Mouse (Mus musculus): Measurements from ENCODE around the gene Fam19a3. TPM values are rescaled to one million over a fixed set of nuclear protein-coding genes. Genes with fewer than 3 reads are reported as not detected.

Fam19a3 gene
- polyA plus RNA-seq, 1 experiment from 2014 or later, result 1.0 TPM

- Histone ChIP-seq H3K9me3 (ENCODE audit: control insufficient read depth, low read length) (no peaks in the 10 kb centered on the region), H3K4me1 (ENCODE audit: control insufficient read depth in 2 of 2, insufficient read depth in 2 of 2, low read length in 2 of 2) (no peaks in the 10 kb centered on the region), H3K4me3 (ENCODE audit: control insufficient read depth in 1 of 2, insufficient read depth in 1 of 2, low read depth in 1 of 2, low read length in 2 of 2) (no peak overlapping the region), H3K36me3 (ENCODE audit: control insufficient read depth, insufficient read depth, low read length) (no peaks in the 10 kb centered on the region), H3K27ac (replicated peaks in 1 of 2; ENCODE audit: control insufficient read depth in 1 of 2, insufficient read depth in 1 of 2, low read depth in 2 of 2, low read length in 2 of 2) (no peak overlapping the region), H3K27me3 (ENCODE audit: control insufficient read depth, insufficient read depth, low read length) (no peaks in the 10 kb centered on the region), H3K4me2 (ENCODE audit: low read length) (no peak overlapping the region), H3K9ac (ENCODE audit: low read length) (no peak overlapping the region)
- ATAC-seq (ENCODE audit: insufficient number of reproducible peaks, insufficient read depth, low FRiP score, low read depth), result no peak
- WGBS, result 51% methylated on average over 7 of the region's 7 CpGs
Measured at GRCm38 (mm10) chr3:104734654-104735053, 47.0 kb downstream of the Fam19a3 start.

- no peak overlapping the region for H3K27ac ChIP-seq (replicated peaks in 1 of 2; ENCODE audit: control insufficient read depth in 1 of 2, insufficient read depth in 1 of 2, low read depth in 2 of 2, low read length in 2 of 2)
- H3K9ac ChIP-seq (ENCODE audit: low read length), result no peak overlapping the region
- no peaks in the 10 kb centered on the region for H3K27me3 ChIP-seq (ENCODE audit: control insufficient read depth, insufficient read depth, low read length)
- WGBS, result 70% methylated on average over 3 of the region's 3 CpGs
- no peak overlapping the region for H3K4me2 ChIP-seq (ENCODE audit: low read length)
- H3K9me3 ChIP-seq (ENCODE audit: control insufficient read depth, low read length), result no peaks in the 10 kb centered on the region
- no peak overlapping the region for H3K4me3 ChIP-seq (ENCODE audit: control insufficient read depth in 1 of 2, insufficient read depth in 1 of 2, low read depth in 1 of 2, low read length in 2 of 2)
- no peak for ATAC-seq (ENCODE audit: insufficient number of reproducible peaks, insufficient read depth, low FRiP score, low read depth)
- H3K4me1 ChIP-seq (ENCODE audit: control insufficient read depth in 2 of 2, insufficient read depth in 2 of 2, low read length in 2 of 2), result no peaks in the 10 kb centered on the region
- no peaks in the 10 kb centered on the region for H3K36me3 ChIP-seq (ENCODE audit: control insufficient read depth, insufficient read depth, low read length)
Measured at GRCm38 (mm10) chr3:104732907-104733306, 48.7 kb downstream of the Fam19a3 start.

- Histone ChIP-seq H3K27ac (replicated peaks in 1 of 2; ENCODE audit: control insufficient read depth in 1 of 2, insufficient read depth in 1 of 2, low read depth in 2 of 2, low read length in 2 of 2) (peak overlapping the region in 1 of 2 experiments; percentile 67; a peak in 2 of 4 replicates), H3K27me3 (ENCODE audit: control insufficient read depth, insufficient read depth, low read length) (no peaks in the 10 kb centered on the region), H3K9me3 (ENCODE audit: control insufficient read depth, low read length) (0 out of 2 replicates have a peak, but pooled peaks cover 4% of the 10 kb centered on the region), H3K9ac (ENCODE audit: low read length) (no peak overlapping the region), H3K4me2 (ENCODE audit: low read length) (no peak overlapping the region), H3K4me1 (ENCODE audit: control insufficient read depth in 2 of 2, insufficient read depth in 2 of 2, low read length in 2 of 2) (no peaks in the 10 kb centered on the region), H3K4me3 (ENCODE audit: control insufficient read depth in 1 of 2, insufficient read depth in 1 of 2, low read depth in 1 of 2, low read length in 2 of 2) (no peak overlapping the region), H3K36me3 (ENCODE audit: control insufficient read depth, insufficient read depth, low read length) (no peaks in the 10 kb centered on the region)
- ATAC-seq (ENCODE audit: insufficient number of reproducible peaks, insufficient read depth, low FRiP score, low read depth), result no peak
- WGBS, result 50% methylated on average over 6 of the region's 6 CpGs
Measured at GRCm38 (mm10) chr3:104729270-104729839, 52.3 kb downstream of the Fam19a3 start.

Other genes starting within 250 kb of the Fam19a3 start
- gene Slc16a1, start 143.2 kb downstream of the Fam19a3 start, polyA plus RNA-seq (2014; fragmentation: Nextera tagmentation; extraction: Ambion mirVana), result 82.5 and 89.5 TPM in 2 replicates
- gene Ppm1j, start 784 bp downstream of the Fam19a3 start, polyA plus RNA-seq (2014; fragmentation: Nextera tagmentation; extraction: Ambion mirVana), result 33.0 and 33.2 TPM in 2 replicates
- gene Rhoc, start 6.5 kb upstream of the Fam19a3 start, polyA plus RNA-seq (2014; fragmentation: Nextera tagmentation; extraction: Ambion mirVana), result 178 and 202 TPM in 2 replicates
- 20.9 and 22.1 TPM in 2 replicates for gene Mov10, start 36.7 kb upstream of the Fam19a3 start, polyA plus RNA-seq (2014; fragmentation: Nextera tagmentation; extraction: Ambion mirVana)
- 24.1 and 28.6 TPM in 2 replicates for gene St7l, start 82.2 kb upstream of the Fam19a3 start, polyA plus RNA-seq (2014; fragmentation: Nextera tagmentation; extraction: Ambion mirVana)
- gene Capza1, start 82.7 kb upstream of the Fam19a3 start, polyA plus RNA-seq (2014; fragmentation: Nextera tagmentation; extraction: Ambion mirVana), result 185 and 187 TPM in 2 replicates
- 0.85 and 1.3 TPM in 2 replicates for gene Wnt2b, start 180.1 kb upstream of the Fam19a3 start, polyA plus RNA-seq (2014; fragmentation: Nextera tagmentation; extraction: Ambion mirVana)